Mouse (Mus musculus) stomach, embryonic 14.5 days (tissue): ENCODE data around the gene Gart. TPM values are rescaled to one million over a fixed set of nuclear protein-coding genes. Genes with fewer than 3 reads are reported as not detected.

Experiments used
- ATAC-seq: fragments of 200-750 bp; cut with Nextera tagmentation; 2 replicates; pipeline ENCODE4 v1.8.0; 2017; ENCODE audit warnings: low read depth, moderate TSS enrichment; ENCODE audit not compliant: insufficient number of reproducible peaks, insufficient read depth, low FRiP score
- H3K27ac ChIP-seq: fragments of 300-500 bp; sonication (generic); 2 replicates; pipeline ENCODE4 v1.5.1; 2014; ENCODE audit warnings: mild to moderate bottlenecking, low read length, moderate library complexity, mixed read lengths
- H3K27me3 ChIP-seq: fragments of 300-500 bp; sonication (generic); 2 replicates; pipeline ENCODE4 v1.6.1; 2014; ENCODE audit warnings: low read length, control low read depth, mixed read lengths; ENCODE audit not compliant: control insufficient read depth, insufficient read depth
- H3K36me3 ChIP-seq: fragments of 300-500 bp; sonication (generic); 2 replicates; pipeline ENCODE4 v1.6.1; 2014; ENCODE audit warnings: mild to moderate bottlenecking, control low read depth, low read length, moderate library complexity, mixed read lengths; ENCODE audit not compliant: control insufficient read depth, insufficient read depth
- H3K4me1 ChIP-seq: fragments of 300-500 bp; sonication (generic); 2 replicates; pipeline ENCODE4 v1.6.1; 2014; ENCODE audit warnings: low read length, control low read depth, mixed read lengths; ENCODE audit not compliant: control insufficient read depth, insufficient read depth
- H3K4me2 ChIP-seq: fragments of 300-500 bp; sonication (generic); replicated peaks from 2 replicates; pipeline ENCODE4 v1.6.1; 2014; ENCODE audit warnings: low read depth, low read length, control low read depth
- H3K4me3 ChIP-seq: fragments of 300-500 bp; sonication (generic); 2 replicates; pipeline ENCODE4 v1.5.1; 2014; ENCODE audit warnings: low read depth, low read length, control low read depth
- H3K9ac ChIP-seq: fragments of 300-500 bp; sonication (generic); replicated peaks from 2 replicates; pipeline ENCODE4 v1.6.1; 2014; ENCODE audit warnings: low read depth, mild to moderate bottlenecking, control low read depth, low read length, moderate library complexity, mixed read lengths
- H3K9me3 ChIP-seq: fragments of 300-500 bp; sonication (generic); 2 replicates; pipeline ENCODE4 v1.6.1; 2016; ENCODE audit warnings: low read depth, low read length, control low read depth; ENCODE audit not compliant: control insufficient read depth
- WGBS: fragments of 180-500 bp; shearing (Covaris S2); extraction: QIAGEN DNeasy Blood & Tissue Kit; methylation state at CpG from one replicate; pipeline ENCODE4 v1.1.7; 2014; 5-methylcytosine and 5-hydroxymethylcytosine counted together
- polyA plus RNA-seq: library from polyadenylated mRNA; unstranded; fragments of >200 nt; fragmentation: Nextera tagmentation; extraction: Ambion mirVana; gene quantifications from 2 replicates; pipeline ENCODE4 v1.2.1, GENCODE M21; 2014

Gene Gart
- polyA plus RNA-seq, 1 experiment from 2014 or later: 95.8 TPM

GRCm38 (mm10) chr16:91585617-91586016, 61.1 kb downstream of the Gart start:
- ATAC-seq: no peak
- no peak overlapping the region for H3K9ac ChIP-seq
- H3K4me2 ChIP-seq: no peak overlapping the region
- H3K36me3 ChIP-seq: peaks cover 4% of the 10 kb centered on the region; the same call in 1 of the 2 replicates
- 83% methylated on average over 5 of the region's 5 CpGs for WGBS
- H3K4me1 ChIP-seq: no peaks in the 10 kb centered on the region
- H3K27ac ChIP-seq: no peak overlapping the region
- H3K4me3 ChIP-seq: no peak overlapping the region
- H3K27me3 ChIP-seq: no peaks in the 10 kb centered on the region
- H3K9me3 ChIP-seq: no peaks in the 10 kb centered on the region

- no peaks in the 10 kb centered on the region for H3K4me1 ChIP-seq
- no peak for ATAC-seq
- no peak overlapping the region for H3K9ac ChIP-seq
- no peaks in the 10 kb centered on the region for H3K27me3 ChIP-seq
- H3K9me3 ChIP-seq: no peaks in the 10 kb centered on the region
- WGBS: 80% methylated on average over 2 of the region's 2 CpGs
- no peak overlapping the region for H3K27ac ChIP-seq
- peaks cover 4% of the 10 kb centered on the region; the same call in 1 of the 2 replicates for H3K36me3 ChIP-seq
- H3K4me2 ChIP-seq: no peak overlapping the region
- H3K4me3 ChIP-seq: no peak overlapping the region
Observed at GRCm38 (mm10) chr16:91582307-91582706, 64.4 kb downstream of the Gart start.

GRCm38 (mm10) chr16:91578980-91579720, 67.6 kb downstream of the Gart start:
- ATAC-seq: no peak
- Histone ChIP-seq H3K9ac (no peak overlapping the region), H3K4me3 (no peak overlapping the region), H3K36me3 (peaks cover 4% of the 10 kb centered on the region; the same call in 1 of the 2 replicates), H3K9me3 (no peaks in the 10 kb centered on the region), H3K4me1 (no peaks in the 10 kb centered on the region), H3K27ac (no peak overlapping the region), H3K27me3 (no peaks in the 10 kb centered on the region), H3K4me2 (no peak overlapping the region)
- WGBS: 81% methylated on average over 14 of the region's 14 CpGs

- Histone ChIP-seq H3K9ac (no peak overlapping the region), H3K9me3 (no peaks in the 10 kb centered on the region), H3K36me3 (no peaks in the 10 kb centered on the region; the same call in 1 of the 2 replicates), H3K27ac (no peak overlapping the region), H3K4me2 (no peak overlapping the region), H3K4me3 (no peak overlapping the region), H3K27me3 (no peaks in the 10 kb centered on the region), H3K4me1 (no peaks in the 10 kb centered on the region)
- WGBS: 74% methylated on average over 13 of the region's 13 CpGs
- ATAC-seq: no peak
Observed at GRCm38 (mm10) chr16:91575151-91575550, 71.6 kb downstream of the Gart start.

Other genes with a start within 250 kb of the Gart start
- 33.0 and 34.1 TPM in 2 replicates for gene Il10rb, start 240.8 kb downstream of the Gart start, polyA plus RNA-seq
- gene Ifnar1, start 161.7 kb downstream of the Gart start, polyA plus RNA-seq: 61.7 and 63.9 TPM in 2 replicates
- gene Ifngr2, start 99.9 kb downstream of the Gart start, polyA plus RNA-seq: 44.0 and 51.8 TPM in 2 replicates
- 29.7 and 33.3 TPM in 2 replicates for gene Tmem50b, start 49.2 kb downstream of the Gart start, polyA plus RNA-seq
- gene Dnajc28, start 27.9 kb downstream of the Gart start, polyA plus RNA-seq: 2.7 and 4.1 TPM in 2 replicates
- gene Son, start 554 bp upstream of the Gart start, polyA plus RNA-seq: 181 and 182 TPM in 2 replicates
- gene Donson, start 41.8 kb upstream of the Gart start, polyA plus RNA-seq: 22.9 and 26.2 TPM in 2 replicates
- gene Cryzl1, start 82.0 kb upstream of the Gart start, polyA plus RNA-seq: 82.1 and 88.9 TPM in 2 replicates
- gene Itsn1, start 82.3 kb upstream of the Gart start, polyA plus RNA-seq: 25.1 and 26.4 TPM in 2 replicates